Mouse (Mus musculus) neutrophil, adult 59 days (primary cell): ENCODE results near the gene Fndc3c1. TPM values are rescaled to one million over a fixed set of nuclear protein-coding genes. Genes with fewer than 3 reads are reported as not detected.

Source experiments
- total RNA-seq, 2 experiments: library from RNA; stranded (reverse); gene quantifications; 1 replicate in 1 of 2; 2 replicates in 1 of 2; pipeline ENCODE4 v1.2.4; 2023

Fndc3c1 gene
- not detected for total RNA-seq

DNA sequence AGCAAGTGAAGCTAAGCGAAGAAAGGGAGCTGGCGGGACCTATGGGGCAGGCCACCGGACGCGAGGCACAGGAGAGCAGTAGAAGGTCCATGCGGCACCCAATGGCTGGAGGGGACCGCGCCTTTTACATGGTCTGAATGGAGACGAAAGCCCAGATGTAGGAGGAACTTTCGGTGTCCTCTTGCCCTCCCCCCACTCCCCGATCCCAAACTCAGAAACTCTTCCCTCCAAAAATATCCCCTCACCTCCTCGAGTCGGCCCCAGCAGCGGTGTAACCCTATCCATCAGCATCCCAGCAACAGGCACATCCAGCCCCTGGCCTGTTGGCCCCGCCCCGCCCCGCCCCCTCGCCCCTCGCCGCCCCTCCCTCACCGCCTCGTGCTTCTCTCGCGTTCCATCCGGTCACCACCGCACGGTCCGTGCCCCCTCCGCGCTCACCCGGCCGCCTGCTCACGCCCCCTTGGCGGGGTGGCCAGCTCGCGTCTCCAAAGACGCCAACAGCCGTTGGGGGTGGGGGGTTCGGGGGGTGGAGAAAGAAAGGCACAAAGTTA, at the start of gene Fndc3c1:
Gene Fndc3c1 (minus strand): TSS at position 301 of the 551 bp plus-strand sequence.

Other genes with a start within 250 kb of the Fndc3c1 start
- not detected for gene Fnd3c2, start 230.0 kb downstream of the Fndc3c1 start, total RNA-seq
- gene Gm5127, start 97.8 kb upstream of the Fndc3c1 start, total RNA-seq: not detected
- gene Cysltr1, start 118.3 kb upstream of the Fndc3c1 start, total RNA-seq: 1 to 10 TPM; 2.2 to 3.2 TPM